Mouse (Mus musculus) retina, adult 2 months (tissue): ENCODE data around the gene Gm10964.

Source experiments
- DNase-seq: peaks from one replicate; pipeline ENCODE4 v3.0.0-alpha.2; 2012; ENCODE audit warnings: low read depth, low spot score

The Gm10964 gene

GRCm38 (mm10) chr3:103739329-103739728 lies at the start of gene Gm10964:
Gene Gm10964, plus strand, starts transcription at chr3:103739366.
- no peak for DNase-seq

- no peak for DNase-seq
Observed at GRCm38 (mm10) chr3:103690506-103690905, 48.7 kb upstream of the Gm10964 start.

GRCm38 (mm10) chr3:103695556-103695955 lies 43.6 kb upstream of the Gm10964 start:
- no peak for DNase-seq

- no peak for DNase-seq
Observed at GRCm38 (mm10) chr3:103696388-103696925, 42.7 kb upstream of the Gm10964 start.

GRCm38 (mm10) chr3:103704661-103705060 lies 34.5 kb upstream of the Gm10964 start:
- no peak for DNase-seq

GRCm38 (mm10) chr3:103705426-103705825 lies 33.7 kb upstream of the Gm10964 start:
- no peak for DNase-seq

GRCm38 (mm10) chr3:103709470-103710040 lies 29.6 kb upstream of the Gm10964 start:
- no peak for DNase-seq

GRCm38 (mm10) chr3:103712196-103712595 lies 27.0 kb upstream of the Gm10964 start:
- no peak for DNase-seq

GRCm38 (mm10) chr3:103714236-103714875 lies 24.8 kb upstream of the Gm10964 start:
- no peak for DNase-seq

GRCm38 (mm10) chr3:103714942-103715341 lies 24.2 kb upstream of the Gm10964 start:
- no peak for DNase-seq

GRCm38 (mm10) chr3:103715762-103716693 lies 23.1 kb upstream of the Gm10964 start:
- no peak for DNase-seq

- no peak for DNase-seq
Observed at GRCm38 (mm10) chr3:103716774-103717760, 22.1 kb upstream of the Gm10964 start.

- no peak for DNase-seq
Observed at GRCm38 (mm10) chr3:103718728-103719127, 20.4 kb upstream of the Gm10964 start.

GRCm38 (mm10) chr3:103724137-103724536 lies 15.0 kb upstream of the Gm10964 start:
- DNase-seq: no peak

GRCm38 (mm10) chr3:103726642-103727041 lies 12.5 kb upstream of the Gm10964 start:
- DNase-seq: no peak

- DNase-seq: no peak
Observed at GRCm38 (mm10) chr3:103727813-103728326, 11.3 kb upstream of the Gm10964 start.

- DNase-seq: no peak
Observed at GRCm38 (mm10) chr3:103729850-103730249, 9.3 kb upstream of the Gm10964 start.

GRCm38 (mm10) chr3:103732116-103732515 lies 7.0 kb upstream of the Gm10964 start:
- DNase-seq: no peak

GRCm38 (mm10) chr3:103733176-103733575 lies 6.0 kb upstream of the Gm10964 start:
- DNase-seq: no peak

- no peak for DNase-seq
Observed at GRCm38 (mm10) chr3:103733799-103734695, 5.1 kb upstream of the Gm10964 start.
